Mouse (Mus musculus): Measurements from ENCODE around the gene Atox1. TPM values are rescaled to one million over a fixed set of nuclear protein-coding genes. Genes with fewer than 3 reads are reported as not detected.

Gene Atox1
- polyA plus RNA-seq (2016; fragmentation: Nextera tagmentation; extraction: Ambion mirVana) = 269 and 322 TPM in 2 replicates

DNA sequence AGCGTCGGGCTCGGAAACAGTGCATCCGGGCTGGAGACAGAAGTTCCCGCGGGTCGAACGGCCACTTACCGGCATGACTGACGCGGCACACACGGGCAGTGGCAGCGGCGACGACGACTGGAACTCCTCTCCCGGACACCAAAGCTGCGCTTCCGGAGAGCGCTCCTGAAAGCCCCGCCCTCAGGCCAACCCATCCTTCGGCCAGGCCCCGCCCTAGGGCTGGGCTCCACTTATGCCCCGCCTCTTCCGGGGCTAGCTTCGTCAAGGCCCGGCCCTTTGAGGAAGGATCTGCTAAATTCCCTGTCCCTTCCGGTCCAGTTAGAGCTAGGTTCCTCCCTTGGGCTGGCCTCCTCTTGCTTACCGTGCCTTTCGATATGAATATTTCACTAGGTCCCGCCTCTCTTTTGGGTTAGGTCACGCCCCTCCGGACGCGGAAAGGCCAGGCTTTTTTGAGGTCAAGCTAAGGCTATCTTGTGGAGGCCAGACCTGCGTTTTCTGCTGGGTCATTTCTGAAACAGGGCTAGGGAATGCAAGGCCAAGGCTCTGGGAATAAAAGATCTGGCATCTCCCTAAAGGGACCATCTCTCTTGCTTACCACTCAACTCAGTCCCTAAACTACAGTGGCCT is at the start of gene Atox1:
Gene Atox1 (minus strand): TSS at position 221 of the 627 bp plus-strand sequence.
- H3K36me3 ChIP-seq = peaks cover 9% of the 10 kb centered on the region
- WGBS = under 1% methylated on average over 36 of the region's 36 CpGs
- peak within 1 kb of the TSS; percentile 83 for H3K27ac ChIP-seq
- no peaks in the 10 kb centered on the region for H3K27me3 ChIP-seq (ENCODE audit: insufficient read depth, poor library complexity, severe bottlenecking)
- no peaks in the 10 kb centered on the region for H3K9me3 ChIP-seq
- peak; percentile 95 for DNase-seq (ENCODE audit: low spot score)
- H3K4me3 ChIP-seq = peak within 1 kb of the TSS; percentile 85
- peaks cover 31% of the 10 kb centered on the region for H3K4me1 ChIP-seq (replicated peaks)

DNA sequence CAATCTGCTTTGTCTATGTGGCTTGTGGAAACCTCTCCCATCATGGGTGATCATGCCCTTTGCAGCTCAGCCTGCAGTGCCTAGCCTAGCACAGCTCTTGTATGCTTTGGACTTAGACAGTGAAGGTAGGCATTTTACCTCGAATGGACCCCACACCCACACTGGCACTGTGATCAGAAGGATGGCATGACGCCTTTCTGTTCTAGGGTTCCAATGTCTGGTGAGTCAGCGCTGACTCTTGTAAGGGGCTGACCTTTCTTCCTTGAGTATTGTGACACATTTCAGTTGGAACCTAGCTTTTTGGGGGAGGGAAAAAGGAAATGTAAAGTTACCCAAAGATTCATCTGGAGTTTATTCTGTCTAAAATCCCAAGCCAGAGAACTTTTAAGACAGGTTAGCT is 44.4 kb upstream of the Atox1 start:
- Histone ChIP-seq H3K36me3 (peaks cover 40% of the 10 kb centered on the region), H3K27ac (no peak overlapping the region), H3K9me3 (no peaks in the 10 kb centered on the region), H3K27me3 (ENCODE audit: insufficient read depth, poor library complexity, severe bottlenecking) (no peaks in the 10 kb centered on the region), H3K4me3 (no peak overlapping the region), H3K4me1 (replicated peaks) (no peaks in the 10 kb centered on the region)
- DNase-seq (ENCODE audit: low spot score) = no peak
- WGBS = 89% methylated on average over 3 of the region's 3 CpGs

DNA sequence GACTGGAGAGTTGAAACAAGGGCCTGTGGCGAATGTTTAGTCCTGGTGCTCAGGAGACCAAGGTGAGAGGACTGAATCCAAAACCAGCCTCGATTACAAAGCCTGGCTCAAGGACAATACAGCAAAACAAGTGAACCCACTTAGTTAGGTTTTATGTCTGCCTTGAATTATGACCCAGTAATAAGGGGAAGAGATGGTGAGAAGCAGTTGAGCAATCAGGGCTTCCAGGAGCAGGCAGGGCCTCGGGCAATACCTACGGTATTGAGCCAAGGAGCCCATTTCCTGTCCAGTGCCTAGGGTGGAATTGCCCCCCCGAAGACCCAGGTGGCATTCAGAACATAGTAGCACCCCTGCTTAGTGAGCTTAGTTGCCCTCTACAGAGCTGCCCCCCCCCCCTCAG is 41.8 kb upstream of the Atox1 start:
- no peaks in the 10 kb centered on the region for H3K27me3 ChIP-seq (ENCODE audit: insufficient read depth, poor library complexity, severe bottlenecking)
- 86% methylated on average over 5 of the region's 5 CpGs for WGBS
- H3K4me3 ChIP-seq = no peak overlapping the region
- H3K9me3 ChIP-seq = no peaks in the 10 kb centered on the region
- peaks cover 60% of the 10 kb centered on the region for H3K36me3 ChIP-seq
- H3K4me1 ChIP-seq (replicated peaks) = no peaks in the 10 kb centered on the region
- DNase-seq (ENCODE audit: low spot score) = no peak
- no peak overlapping the region for H3K27ac ChIP-seq

DNA sequence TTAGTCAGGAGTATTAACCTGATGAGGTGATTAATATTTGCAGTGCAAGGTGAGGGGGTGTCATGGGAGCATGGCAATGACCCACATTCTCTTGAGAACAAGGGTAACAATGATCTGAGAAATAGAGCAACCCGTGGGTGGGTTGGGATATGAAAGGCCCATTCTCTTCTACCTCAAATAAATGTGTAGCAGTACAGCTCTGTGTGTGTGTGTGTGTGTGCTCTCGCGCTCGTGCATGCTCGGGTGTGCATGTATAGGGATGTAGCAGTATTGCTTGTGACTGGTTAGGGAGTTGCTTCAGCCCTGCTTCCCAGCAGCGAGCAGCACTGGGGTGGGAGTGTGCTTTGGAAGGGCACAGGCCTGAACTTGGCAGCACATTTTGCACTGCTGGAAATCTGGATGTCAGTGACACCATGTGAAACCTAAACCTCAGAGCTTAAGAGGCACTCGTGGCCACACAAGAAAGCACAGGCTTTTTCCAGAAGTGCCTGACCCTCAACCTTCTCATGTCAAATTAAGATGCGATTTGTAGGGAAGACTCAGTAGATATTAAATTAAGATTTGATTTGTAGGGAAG is 41.0 kb upstream of the Atox1 start:
- H3K4me3 ChIP-seq = no peak overlapping the region
- peaks cover 68% of the 10 kb centered on the region for H3K36me3 ChIP-seq
- DNase-seq (ENCODE audit: low spot score) = no peak
- WGBS = 86% methylated on average over 8 of the region's 8 CpGs
- no peaks in the 10 kb centered on the region for H3K9me3 ChIP-seq
- H3K27ac ChIP-seq = no peak overlapping the region
- no peaks in the 10 kb centered on the region for H3K27me3 ChIP-seq (ENCODE audit: insufficient read depth, poor library complexity, severe bottlenecking)
- no peaks in the 10 kb centered on the region for H3K4me1 ChIP-seq (replicated peaks)

DNA sequence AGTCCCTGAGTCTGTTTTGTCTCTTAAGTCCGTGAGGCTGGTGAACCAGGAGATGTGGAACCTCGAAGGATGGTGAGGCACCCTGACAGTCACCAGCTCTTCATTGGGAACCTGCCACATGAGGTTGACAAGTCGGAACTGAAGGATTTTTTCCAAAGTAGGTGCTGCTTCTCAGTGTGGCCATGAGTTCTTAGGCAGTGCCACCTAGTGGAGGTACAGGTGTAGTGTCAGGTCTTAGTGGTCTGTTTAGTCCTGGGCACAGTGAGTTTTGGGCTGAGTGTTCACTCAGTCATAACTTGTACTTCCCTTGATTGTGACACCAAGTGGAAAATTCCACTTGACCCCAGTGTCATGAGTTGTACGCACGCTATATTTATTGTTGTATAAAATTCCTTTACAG is 36.8 kb upstream of the Atox1 start:
- no peak overlapping the region for H3K4me3 ChIP-seq
- H3K27me3 ChIP-seq (ENCODE audit: insufficient read depth, poor library complexity, severe bottlenecking) = no peaks in the 10 kb centered on the region
- peak; percentile 43 for DNase-seq (ENCODE audit: low spot score)
- 74% methylated on average over 5 of the region's 5 CpGs for whole genome bisulfite sequencing
- H3K4me1 ChIP-seq (replicated peaks) = no peaks in the 10 kb centered on the region
- H3K36me3 ChIP-seq = peaks cover 98% of the 10 kb centered on the region
- no peaks in the 10 kb centered on the region for H3K9me3 ChIP-seq
- H3K27ac ChIP-seq = no peak overlapping the region

DNA sequence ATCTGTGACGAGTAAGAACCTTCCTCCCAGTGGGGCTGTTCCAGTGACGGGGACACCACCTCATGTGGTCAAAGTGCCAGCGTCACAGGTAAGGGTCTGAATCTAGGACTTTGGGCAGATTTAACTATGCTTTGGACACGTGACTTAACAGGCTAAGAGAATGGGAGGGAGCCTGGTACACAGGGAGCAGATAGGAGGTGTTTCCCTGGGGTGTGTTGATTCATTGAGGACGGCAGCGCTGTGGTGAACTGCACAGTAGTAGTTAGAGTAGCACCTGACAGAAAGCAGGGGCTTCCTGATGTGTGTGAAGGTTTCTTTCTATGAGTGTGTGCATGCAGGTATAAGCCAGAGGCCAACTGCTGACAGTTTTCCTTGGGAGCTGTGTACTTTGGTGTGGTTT is 35.1 kb upstream of the Atox1 start:
- peaks cover 98% of the 10 kb centered on the region for H3K36me3 ChIP-seq
- H3K27me3 ChIP-seq (ENCODE audit: insufficient read depth, poor library complexity, severe bottlenecking) = no peaks in the 10 kb centered on the region
- no peaks in the 10 kb centered on the region for H3K4me1 ChIP-seq (replicated peaks)
- WGBS = 94% methylated on average over 6 of the region's 6 CpGs
- no peak for DNase-seq (ENCODE audit: low spot score)
- no peak overlapping the region for H3K4me3 ChIP-seq
- H3K27ac ChIP-seq = no peak overlapping the region
- H3K9me3 ChIP-seq = no peaks in the 10 kb centered on the region

DNA sequence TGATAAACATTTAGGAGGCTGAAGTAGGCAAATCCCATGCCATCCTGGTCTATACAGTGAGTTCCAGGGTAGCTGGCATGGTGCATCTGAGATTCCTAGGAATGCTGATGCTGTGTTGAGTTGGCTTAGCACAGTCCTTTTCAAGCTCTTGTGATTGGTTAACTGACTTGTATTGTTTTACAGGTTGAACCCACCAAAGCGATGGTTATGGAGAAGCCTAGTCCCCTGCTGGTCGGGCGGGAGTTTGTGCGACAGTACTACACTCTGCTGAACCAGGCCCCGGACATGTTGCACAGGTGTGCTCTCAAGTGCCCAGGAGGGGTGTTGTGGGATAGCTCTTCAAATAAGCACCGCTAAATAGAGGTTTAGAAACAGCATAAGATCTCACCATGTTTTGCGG is 24.4 kb upstream of the Atox1 start:
- WGBS = 96% methylated on average over 7 of the region's 7 CpGs
- no peaks in the 10 kb centered on the region for H3K9me3 ChIP-seq

DNA sequence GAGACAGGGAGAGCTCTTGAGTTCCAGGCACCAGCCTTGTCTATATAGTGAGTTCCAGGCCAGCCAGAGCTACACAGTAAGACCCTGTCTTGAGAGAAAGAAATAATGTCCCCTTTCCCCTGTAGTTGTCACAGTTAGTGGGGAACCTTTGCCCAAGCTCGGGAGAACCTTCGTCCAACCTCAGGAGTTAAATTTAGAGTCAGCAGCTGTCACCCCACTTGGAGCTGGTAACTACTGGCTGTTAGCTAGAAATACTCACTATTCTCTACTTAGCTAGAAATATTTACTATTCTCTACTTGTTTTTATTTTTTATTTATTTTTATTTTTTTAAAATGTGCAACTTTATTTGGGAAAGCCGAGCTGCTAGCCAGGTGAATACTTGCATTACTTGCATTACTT is 12.2 kb upstream of the Atox1 start:
- Histone ChIP-seq H3K27ac (no peak overlapping the region), H3K4me3 (no peak overlapping the region), H3K9me3 (no peaks in the 10 kb centered on the region), H3K36me3 (peaks cover 70% of the 10 kb centered on the region), H3K4me1 (replicated peaks) (peaks cover 23% of the 10 kb centered on the region), H3K27me3 (ENCODE audit: insufficient read depth, poor library complexity, severe bottlenecking) (no peaks in the 10 kb centered on the region)
- DNase-seq (ENCODE audit: low spot score) = no peak
- WGBS = 94% methylated on average over 3 of the region's 3 CpGs

More for the DNA sequence above, 24.4 kb upstream of the Atox1 start:
- no peaks in the 10 kb centered on the region for H3K4me1 ChIP-seq (replicated peaks)
- DNase-seq (ENCODE audit: low spot score) = no peak
- no peaks in the 10 kb centered on the region for H3K27me3 ChIP-seq (ENCODE audit: insufficient read depth, poor library complexity, severe bottlenecking)
- no peak overlapping the region for H3K27ac ChIP-seq
- peaks cover 96% of the 10 kb centered on the region for H3K36me3 ChIP-seq
- no peak overlapping the region for H3K4me3 ChIP-seq

DNA sequence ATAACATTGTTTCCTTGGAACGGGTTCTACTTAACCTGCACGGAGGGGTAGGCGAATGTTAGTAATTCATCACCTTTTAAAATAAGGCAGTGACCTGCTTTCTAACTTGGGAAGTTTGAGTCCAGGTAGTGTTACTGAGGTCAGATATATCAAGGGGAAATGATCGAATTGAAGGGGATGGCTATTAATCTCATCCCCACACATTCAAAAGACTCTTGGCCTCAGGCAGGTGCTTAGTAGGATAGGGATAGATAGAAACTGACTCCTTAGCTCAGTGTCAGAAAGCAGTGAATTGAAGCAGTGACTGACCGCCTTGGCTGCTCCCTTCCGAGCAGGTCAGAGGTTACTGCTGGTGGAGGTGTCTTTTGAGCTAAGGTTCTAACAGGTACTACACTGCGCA is 10.4 kb upstream of the Atox1 start:
- Histone ChIP-seq H3K36me3 (peaks cover 54% of the 10 kb centered on the region), H3K27me3 (ENCODE audit: insufficient read depth, poor library complexity, severe bottlenecking) (no peaks in the 10 kb centered on the region), H3K4me3 (peak overlapping the region; percentile 84), H3K9me3 (no peaks in the 10 kb centered on the region), H3K4me1 (replicated peaks) (peaks cover 30% of the 10 kb centered on the region), H3K27ac (no peak overlapping the region)
- DNase-seq (ENCODE audit: low spot score) = no peak
- 94% methylated on average over 7 of the region's 7 CpGs for WGBS

DNA sequence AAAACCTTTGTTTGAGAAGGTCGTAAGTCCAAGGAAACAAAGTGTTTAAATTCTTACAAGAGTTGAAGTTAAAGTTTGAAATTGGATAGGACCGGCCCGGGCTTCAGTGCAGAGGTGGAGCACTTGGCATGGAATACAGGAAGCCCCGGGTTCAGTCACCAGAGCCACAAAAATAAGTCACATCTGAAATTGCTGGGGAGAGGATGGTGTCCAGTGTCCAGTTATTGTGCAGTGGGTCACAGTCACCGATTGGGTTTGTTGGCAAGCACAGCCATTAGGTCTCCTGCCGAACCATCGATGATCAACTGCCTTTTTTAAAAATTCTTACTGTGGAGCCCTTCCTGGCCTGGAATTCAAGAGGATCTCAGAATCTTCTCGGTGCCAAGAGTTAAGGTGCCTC is 9.7 kb upstream of the Atox1 start:
- H3K36me3 ChIP-seq = peaks cover 47% of the 10 kb centered on the region
- peaks cover 30% of the 10 kb centered on the region for H3K4me1 ChIP-seq (replicated peaks)
- H3K27ac ChIP-seq = no peak overlapping the region; the same call in 1 of the 2 replicates
- WGBS = 69% methylated on average over 8 of the region's 8 CpGs
- H3K4me3 ChIP-seq = peak overlapping the region; percentile 84
- H3K9me3 ChIP-seq = no peaks in the 10 kb centered on the region
- no peak for DNase-seq (ENCODE audit: low spot score)
- no peaks in the 10 kb centered on the region for H3K27me3 ChIP-seq (ENCODE audit: insufficient read depth, poor library complexity, severe bottlenecking)

DNA sequence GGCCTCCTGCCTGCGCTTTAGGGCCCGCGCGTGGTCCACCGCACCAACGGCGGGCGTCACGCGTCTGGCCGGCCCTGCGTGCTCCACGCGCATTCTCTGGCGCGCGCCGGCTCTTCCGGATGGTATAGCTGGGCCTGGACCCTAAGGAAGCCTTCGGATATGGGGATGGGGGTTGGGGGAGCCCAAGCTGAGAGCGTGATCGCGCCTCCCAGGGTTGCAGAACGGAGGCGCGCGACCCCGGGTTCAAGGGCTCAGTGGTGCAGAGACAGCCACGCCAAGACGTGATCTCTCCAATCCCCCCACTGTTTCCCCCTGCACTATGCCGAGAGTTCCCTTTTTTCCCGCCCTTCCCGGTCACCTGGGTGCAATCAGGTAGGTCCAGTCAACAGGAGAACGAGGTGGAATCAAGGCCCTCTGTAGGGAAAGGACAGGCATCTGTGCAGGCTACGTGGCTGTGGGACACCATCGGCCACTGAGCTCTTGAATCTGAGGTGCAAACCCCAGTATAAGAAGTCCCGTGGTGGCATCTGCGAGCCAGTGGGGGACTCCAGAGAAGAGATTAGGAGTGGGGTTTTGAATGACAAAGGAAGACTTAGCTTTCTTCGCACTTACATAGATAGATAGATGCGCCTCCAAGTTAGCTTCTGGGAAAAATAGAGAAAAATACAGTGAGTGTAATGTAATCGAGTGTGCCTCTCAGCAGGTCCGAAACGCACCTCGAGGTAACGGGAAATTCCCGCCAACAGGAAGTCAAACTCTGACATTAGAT is 9.1 kb upstream of the Atox1 start:
- peak overlapping the region; percentile 84 for H3K4me3 ChIP-seq
- whole genome bisulfite sequencing = 1% methylated on average over 46 of the region's 46 CpGs
- H3K4me1 ChIP-seq (replicated peaks) = peaks cover 30% of the 10 kb centered on the region
- H3K27me3 ChIP-seq (ENCODE audit: insufficient read depth, poor library complexity, severe bottlenecking) = no peaks in the 10 kb centered on the region
- H3K9me3 ChIP-seq = no peaks in the 10 kb centered on the region
- peaks cover 44% of the 10 kb centered on the region for H3K36me3 ChIP-seq
- peak overlapping the region; percentile 99 for H3K27ac ChIP-seq
- peak; percentile 38 for DNase-seq (ENCODE audit: low spot score)

DNA sequence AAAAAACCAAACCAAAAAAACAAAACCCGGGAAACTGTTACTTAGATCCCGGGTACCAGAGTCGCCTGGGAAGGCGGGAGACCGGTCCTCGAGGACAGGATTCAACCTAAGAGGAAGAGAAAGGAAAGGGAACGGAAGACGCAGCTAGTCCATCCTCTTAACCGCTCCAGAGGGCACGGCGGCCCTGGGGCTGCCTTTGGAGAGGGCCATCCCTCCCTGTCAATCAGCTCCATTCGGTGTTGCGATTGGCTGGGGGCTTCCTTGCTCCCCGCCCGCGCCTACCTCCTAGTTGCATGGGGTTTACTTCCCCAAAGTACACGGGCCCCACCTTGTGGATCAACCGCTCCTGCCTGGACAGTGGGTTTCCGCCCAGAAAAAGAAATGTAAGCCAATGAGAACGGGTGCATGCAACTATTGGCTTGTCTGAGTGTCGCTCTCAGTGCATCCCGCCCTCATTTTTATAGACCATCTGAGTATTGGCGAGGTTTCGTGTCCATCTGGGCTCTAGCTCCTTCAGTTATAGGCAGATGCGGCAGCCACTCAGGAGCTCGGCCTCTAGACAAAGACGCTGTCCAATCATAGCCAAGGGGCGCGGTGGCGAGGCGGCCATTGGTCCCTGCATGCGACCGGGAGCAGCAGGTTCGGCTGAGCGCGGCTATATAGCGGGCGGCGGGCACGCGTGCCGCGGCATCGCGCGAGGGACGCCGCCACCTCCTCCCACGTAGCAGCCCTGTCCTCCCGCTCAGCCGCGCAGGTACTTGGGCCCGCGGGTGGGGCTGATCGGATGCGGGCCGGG is 8.2 kb upstream of the Atox1 start, which contains the start of gene G3bp1:
Gene G3bp1 (plus strand): TSS at position 638 of the 796 bp plus-strand sequence.
- no peaks in the 10 kb centered on the region for H3K27me3 ChIP-seq (ENCODE audit: insufficient read depth, poor library complexity, severe bottlenecking)
- no peaks in the 10 kb centered on the region for H3K9me3 ChIP-seq
- peaks cover 36% of the 10 kb centered on the region for H3K36me3 ChIP-seq
- H3K4me1 ChIP-seq (replicated peaks) = peaks cover 30% of the 10 kb centered on the region
- DNase-seq (ENCODE audit: low spot score) = peak; percentile 99
- peak within 1 kb of the TSS; percentile 84 for H3K4me3 ChIP-seq
- under 1% methylated on average over 57 of the region's 57 CpGs for WGBS
- peak within 1 kb of the TSS; percentile 99 for H3K27ac ChIP-seq

Data from hindbrain, embryonic 10.5 days (tissue).